Mouse (Mus musculus): ENCODE measurements around the gene Ddias. TPM values are rescaled to one million over a fixed set of nuclear protein-coding genes. Genes with fewer than 3 reads are reported as not detected.
"Not testable (repeated sequence)": the region's sequence is repeated elsewhere in the genome, so short reads cannot be mapped to it uniquely, and the experiment has no call there.

Ddias gene
- polyA plus RNA-seq (2012; rRNA removed): 0.03 TPM in 1 of 2 replicates, not detected in the other

DNA sequence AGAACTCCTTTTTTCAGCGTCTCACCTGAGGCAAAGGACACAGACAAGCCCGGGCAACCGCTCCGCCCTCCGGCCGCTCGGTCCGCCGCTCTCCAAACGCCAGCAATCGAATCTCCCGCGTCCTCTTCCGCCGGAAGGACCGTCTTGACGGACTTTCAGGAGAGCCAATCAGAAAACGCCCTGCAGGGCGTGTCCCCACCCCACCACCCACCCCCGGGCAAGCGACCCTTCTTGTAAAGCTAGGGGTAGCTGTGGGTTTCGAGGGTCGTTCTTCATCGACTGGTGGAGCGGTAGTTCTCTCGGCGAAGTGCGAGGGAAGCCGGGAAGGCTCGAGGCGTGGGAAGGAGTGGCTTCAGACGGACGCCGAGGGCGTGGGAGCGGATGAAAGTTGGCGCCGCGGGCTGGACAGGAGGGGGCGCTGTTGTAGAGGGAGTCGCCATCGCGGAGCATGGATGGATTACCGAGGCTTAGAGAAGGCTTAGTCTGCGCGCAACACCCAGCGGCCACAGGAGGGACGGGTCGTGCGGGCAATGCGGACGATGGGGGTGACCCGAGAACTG lies at the start of gene Ddias, which contains the start of gene Prcp:
Gene Ddias, minus strand, starts transcription at position 132 of the 560 bp plus-strand sequence.
Gene Prcp, plus strand, starts transcription at position 355 of the 560 bp plus-strand sequence.
- under 1% methylated on average over 53 of the region's 53 CpGs for WGBS
- no peaks in the 10 kb centered on the region for H3K36me3 ChIP-seq (ENCODE audit: control insufficient read depth, insufficient read depth, low read length)
- no peaks in the 10 kb centered on the region for H3K27me3 ChIP-seq (ENCODE audit: control insufficient read depth, insufficient read depth, low read length)
- H3K4me3 ChIP-seq (ENCODE audit: low read depth, low read length): peak within 1 kb of the TSS; percentile 74
- H3K4me1 ChIP-seq (ENCODE audit: control insufficient read depth, insufficient read depth, insufficient read length, low read length): peaks cover 3% of the 10 kb centered on the region; the same call in 1 of the 2 replicates
- TF ChIP-seq CTCF (IDR thresholded peaks at IDR 0.05; ENCODE audit: extremely low read depth, insufficient read length, insufficient replicate concordance, low read depth, low read length) (peak; percentile 95), POLR2A (IDR thresholded peaks at IDR 0.05; ENCODE audit: low read depth, low read length) (0 out of 2 replicates have a peak, but pooled peaks have one; percentile 23)
- H3K27ac ChIP-seq (ENCODE audit: insufficient read depth, low read depth, low read length): peak within 1 kb of the TSS; percentile 97

DNA sequence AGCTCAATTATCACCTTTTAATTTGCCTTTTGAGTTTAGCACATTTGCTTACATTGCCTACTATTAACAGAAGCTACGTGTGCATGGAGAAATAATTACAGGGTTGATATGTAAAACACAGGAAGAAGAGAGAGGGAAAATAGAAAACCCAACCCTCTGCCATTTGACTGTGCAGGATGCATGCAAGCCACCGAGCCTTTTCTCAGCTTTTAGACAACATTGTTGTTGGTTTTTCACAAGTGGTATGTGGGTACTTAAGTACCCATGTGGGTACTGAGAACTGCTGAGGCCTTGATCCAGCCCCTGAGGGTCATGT lies 46.8 kb upstream of the Ddias start:
- Histone ChIP-seq H3K27ac (ENCODE audit: insufficient read depth, low read depth, low read length) (no peak overlapping the region), H3K4me3 (ENCODE audit: low read depth, low read length) (no peak overlapping the region), H3K4me1 (ENCODE audit: control insufficient read depth, insufficient read depth, insufficient read length, low read length) (no peaks in the 10 kb centered on the region), H3K27me3 (ENCODE audit: control insufficient read depth, insufficient read depth, low read length) (no peaks in the 10 kb centered on the region), H3K36me3 (ENCODE audit: control insufficient read depth, insufficient read depth, low read length) (no peaks in the 10 kb centered on the region)
- TF ChIP-seq POLR2A (IDR thresholded peaks at IDR 0.05; ENCODE audit: low read depth, low read length) (no peak), CTCF (IDR thresholded peaks at IDR 0.05; ENCODE audit: extremely low read depth, insufficient read length, insufficient replicate concordance, low read depth, low read length) (no peak)
- 80% methylated on average over 2 of the region's 2 CpGs for WGBS

DNA sequence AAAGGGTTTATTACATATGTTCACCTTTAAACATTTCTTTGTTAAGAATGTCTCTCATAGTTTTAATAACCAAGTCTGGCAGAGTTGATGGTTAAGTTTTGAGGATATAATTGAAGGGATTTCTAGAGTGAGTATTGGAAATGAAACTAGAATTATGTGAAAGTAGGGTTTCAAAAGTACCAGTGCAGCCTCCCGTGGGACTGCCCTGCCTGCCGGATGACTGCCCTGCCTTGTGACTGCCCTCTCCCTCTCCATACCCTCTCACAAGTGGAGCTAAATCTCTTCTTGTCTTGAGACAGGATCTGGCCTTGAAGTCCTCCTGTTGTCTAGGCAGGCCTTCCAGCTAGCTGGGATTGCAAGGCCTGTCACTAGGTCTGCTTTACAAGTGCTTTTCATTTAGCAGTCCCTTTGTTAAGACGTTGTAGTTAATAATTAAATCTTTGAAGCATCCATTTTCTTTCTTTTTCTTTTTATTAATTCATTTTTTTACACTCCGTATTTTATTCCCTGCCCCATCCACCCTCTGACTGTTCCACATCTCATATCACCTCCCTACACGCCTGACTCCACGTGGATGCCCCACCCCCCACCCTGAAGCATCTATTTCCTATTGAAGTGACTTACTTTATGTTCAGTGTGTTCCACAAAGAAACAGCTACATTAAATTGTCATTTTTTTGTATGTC lies 46.3 kb upstream of the Ddias start:
- Histone ChIP-seq H3K27me3 (ENCODE audit: control insufficient read depth, insufficient read depth, low read length) (no peaks in the 10 kb centered on the region), H3K4me1 (ENCODE audit: control insufficient read depth, insufficient read depth, insufficient read length, low read length) (no peaks in the 10 kb centered on the region), H3K4me3 (ENCODE audit: low read depth, low read length) (no peak overlapping the region), H3K27ac (ENCODE audit: insufficient read depth, low read depth, low read length) (no peak overlapping the region), H3K36me3 (ENCODE audit: control insufficient read depth, insufficient read depth, low read length) (no peaks in the 10 kb centered on the region)
- 81% methylated on average over 6 of the region's 6 CpGs for WGBS
- TF ChIP-seq POLR2A (IDR thresholded peaks at IDR 0.05; ENCODE audit: low read depth, low read length) (no peak), CTCF (IDR thresholded peaks at IDR 0.05; ENCODE audit: extremely low read depth, insufficient read length, insufficient replicate concordance, low read depth, low read length) (no peak)

DNA sequence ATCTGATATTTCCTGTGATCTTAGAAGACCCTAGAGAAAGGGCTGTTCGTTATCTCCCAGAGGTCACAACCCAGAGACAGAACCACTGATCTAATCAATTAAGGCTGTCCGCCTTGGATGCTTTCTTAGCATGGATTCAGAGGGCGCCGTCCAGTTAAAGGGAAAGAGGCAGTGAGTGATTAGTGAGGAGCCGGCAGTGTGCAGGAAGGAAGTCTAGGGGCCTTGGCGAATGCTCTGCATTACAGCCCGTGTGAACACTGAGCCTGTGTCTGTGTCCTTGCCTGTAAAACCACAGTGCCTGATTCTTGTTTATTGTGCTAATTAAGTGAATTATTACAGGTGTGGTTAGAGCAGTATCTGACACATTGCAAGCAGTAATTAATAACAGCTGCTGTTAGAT lies 30.2 kb upstream of the Ddias start:
- not testable (repeated sequence) for H3K4me3 ChIP-seq (ENCODE audit: low read depth, low read length); H3K27ac ChIP-seq (ENCODE audit: insufficient read depth, low read depth, low read length); H3K4me1 ChIP-seq (ENCODE audit: control insufficient read depth, insufficient read depth, insufficient read length, low read length); H3K27me3 ChIP-seq (ENCODE audit: control insufficient read depth, insufficient read depth, low read length); H3K36me3 ChIP-seq (ENCODE audit: control insufficient read depth, insufficient read depth, low read length)
- WGBS: 54% methylated on average over 7 of the region's 7 CpGs

DNA sequence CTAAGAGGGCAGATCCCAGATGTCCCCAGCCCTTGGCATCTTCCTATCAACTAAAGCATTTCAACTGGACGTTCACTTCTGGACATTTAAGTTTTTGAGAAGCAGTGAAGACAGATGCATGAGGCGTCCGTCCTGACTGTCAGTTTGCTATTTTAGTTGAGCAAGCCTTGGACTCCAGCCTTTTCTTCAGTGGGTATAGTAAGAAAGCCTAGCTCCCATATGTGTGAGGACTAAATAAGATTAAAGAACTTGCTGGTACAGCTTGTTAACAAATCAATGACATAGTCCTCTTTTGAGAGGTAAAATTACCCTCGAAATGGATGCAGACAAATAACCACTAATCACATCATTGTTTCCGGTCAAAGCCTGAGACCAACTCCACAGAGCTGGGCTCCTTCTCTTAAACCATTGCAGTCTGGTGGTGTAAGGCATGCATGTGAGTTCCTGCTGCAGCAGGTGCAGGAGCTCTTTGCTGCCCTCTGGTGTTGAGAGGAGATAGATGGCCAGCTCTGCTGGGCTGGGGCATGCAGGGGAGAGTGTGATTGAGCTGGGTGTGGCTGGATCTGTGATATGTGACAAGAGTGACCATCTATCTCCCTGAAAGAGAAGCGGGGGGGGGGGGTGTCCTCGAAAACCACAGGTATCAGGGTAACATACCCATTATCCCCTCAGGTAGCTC lies 29.5 kb upstream of the Ddias start:
- 40% methylated on average over 7 of the region's 7 CpGs for WGBS
- TF ChIP-seq POLR2A (IDR thresholded peaks at IDR 0.05; ENCODE audit: low read depth, low read length) (no peak), CTCF (IDR thresholded peaks at IDR 0.05; ENCODE audit: extremely low read depth, insufficient read length, insufficient replicate concordance, low read depth, low read length) (peak; percentile 89; the same call in 1 of the 2 replicates)
- H3K27me3 ChIP-seq (ENCODE audit: control insufficient read depth, insufficient read depth, low read length): no peaks in the 10 kb centered on the region
- no peaks in the 10 kb centered on the region for H3K36me3 ChIP-seq (ENCODE audit: control insufficient read depth, insufficient read depth, low read length)
- no peak overlapping the region for H3K4me3 ChIP-seq (ENCODE audit: low read depth, low read length)
- no peaks in the 10 kb centered on the region for H3K4me1 ChIP-seq (ENCODE audit: control insufficient read depth, insufficient read depth, insufficient read length, low read length)
- H3K27ac ChIP-seq (ENCODE audit: insufficient read depth, low read depth, low read length): no peak overlapping the region

DNA sequence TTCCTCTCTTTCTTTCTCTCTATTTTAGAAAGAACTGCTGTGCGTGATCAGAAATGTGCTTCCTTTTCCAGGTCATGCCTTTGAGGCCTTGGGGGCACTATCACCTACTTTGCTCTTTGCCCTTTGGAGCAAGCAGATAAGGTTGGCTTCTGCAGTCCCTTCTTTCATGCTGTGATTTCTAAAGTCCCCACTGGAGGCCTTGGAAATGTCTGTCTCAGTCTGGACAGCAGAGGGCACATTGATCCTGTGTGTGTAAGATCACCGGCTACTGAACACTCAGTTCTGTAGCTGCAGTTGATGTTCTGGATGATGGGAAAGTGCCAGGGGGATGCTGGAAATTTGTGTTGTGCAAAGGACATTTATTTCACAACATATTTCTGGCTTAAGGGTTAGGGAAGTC lies 23.0 kb upstream of the Ddias start:
- no peak for TF ChIP-seq CTCF (IDR thresholded peaks at IDR 0.05; ENCODE audit: extremely low read depth, insufficient read length, insufficient replicate concordance, low read depth, low read length)
- TF ChIP-seq POLR2A (IDR thresholded peaks at IDR 0.05; ENCODE audit: low read depth, low read length): no peak

DNA sequence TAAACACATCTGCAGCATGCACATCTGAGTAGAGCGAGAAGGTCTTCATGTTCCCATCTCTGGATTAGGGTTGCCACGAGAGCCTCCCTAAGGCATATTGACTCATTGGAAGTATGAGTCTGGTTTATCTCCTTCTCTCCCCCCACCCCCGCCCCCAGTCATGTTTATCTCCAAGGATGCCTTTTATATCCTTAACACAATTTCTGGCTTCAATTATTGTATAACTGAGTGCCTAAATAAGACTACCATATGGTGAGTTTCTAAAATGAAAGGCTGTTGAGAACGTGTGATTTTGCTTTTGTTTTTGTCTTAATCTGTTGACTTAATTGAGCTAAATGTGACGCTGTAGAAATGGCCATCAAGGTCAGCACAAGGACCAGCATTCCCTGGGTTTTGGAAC lies 22.0 kb upstream of the Ddias start:
- no peaks in the 10 kb centered on the region for H3K27me3 ChIP-seq (ENCODE audit: control insufficient read depth, insufficient read depth, low read length)
- whole genome bisulfite sequencing: 76% methylated on average over 5 of the region's 5 CpGs
- no peaks in the 10 kb centered on the region for H3K4me1 ChIP-seq (ENCODE audit: control insufficient read depth, insufficient read depth, insufficient read length, low read length)
- no peak overlapping the region for H3K27ac ChIP-seq (ENCODE audit: insufficient read depth, low read depth, low read length)
- H3K4me3 ChIP-seq (ENCODE audit: low read depth, low read length): no peak overlapping the region
- no peak for TF ChIP-seq POLR2A (IDR thresholded peaks at IDR 0.05; ENCODE audit: low read depth, low read length)
- no peak for TF ChIP-seq CTCF (IDR thresholded peaks at IDR 0.05; ENCODE audit: extremely low read depth, insufficient read length, insufficient replicate concordance, low read depth, low read length)
- H3K36me3 ChIP-seq (ENCODE audit: control insufficient read depth, insufficient read depth, low read length): no peaks in the 10 kb centered on the region

More for the DNA sequence above, 23.0 kb upstream of the Ddias start:
- WGBS: 33% methylated on average over 2 of the region's 2 CpGs
- Histone ChIP-seq H3K4me3 (ENCODE audit: low read depth, low read length) (no peak overlapping the region), H3K27me3 (ENCODE audit: control insufficient read depth, insufficient read depth, low read length) (no peaks in the 10 kb centered on the region), H3K4me1 (ENCODE audit: control insufficient read depth, insufficient read depth, insufficient read length, low read length) (no peaks in the 10 kb centered on the region), H3K36me3 (ENCODE audit: control insufficient read depth, insufficient read depth, low read length) (no peaks in the 10 kb centered on the region), H3K27ac (ENCODE audit: insufficient read depth, low read depth, low read length) (no peak overlapping the region)

Measured in small intestine, adult 2 months (tissue).